Mouse (Mus musculus) kidney, postnatal 0 days (tissue): ENCODE results near the gene Aox1. TPM values are rescaled to one million over a fixed set of nuclear protein-coding genes. Genes with fewer than 3 reads are reported as not detected.
A peak's percentile ranks its signal among the peaks of the same experiment; 100 is the strongest.

Source experiments
- ATAC-seq: fragments of 200-750 bp; cut with Nextera tagmentation; replicated peaks from 2 replicates; pipeline ENCODE4 v1.8.0; 2017; ENCODE audit warnings: low read depth, moderate number of reproducible peaks, moderate TSS enrichment, moderate library complexity; ENCODE audit not compliant: low FRiP score
- DNase-seq: peaks from one replicate; pipeline ENCODE4 v3.0.0-alpha.2; 2016; ENCODE audit warnings: low spot score
- H3K27ac ChIP-seq: fragments of 300-500 bp; sonication (generic); 2 replicates; pipeline ENCODE4 v1.5.1; 2014; ENCODE audit warnings: mild to moderate bottlenecking
- H3K27me3 ChIP-seq: fragments of 300-500 bp; sonication (generic); 2 replicates; pipeline ENCODE4 v1.6.1; 2014; ENCODE audit warnings: low read length, mixed read lengths; ENCODE audit not compliant: insufficient read depth
- H3K36me3 ChIP-seq: fragments of 300-500 bp; sonication (generic); 2 replicates; pipeline ENCODE4 v1.6.1; 2014; ENCODE audit warnings: low read length, mixed read lengths; ENCODE audit not compliant: insufficient read depth
- H3K4me1 ChIP-seq: fragments of 300-500 bp; sonication (generic); replicated peaks from 2 replicates; pipeline ENCODE4 v1.6.1; 2014; ENCODE audit warnings: antibody characterized with exemption, low read length, mixed read lengths; ENCODE audit not compliant: insufficient read depth
- H3K4me2 ChIP-seq: fragments of 300-500 bp; sonication (generic); 2 replicates; pipeline ENCODE4 v1.6.1; 2014; ENCODE audit warnings: mild to moderate bottlenecking, low read length, moderate library complexity, mixed read lengths
- H3K4me3 ChIP-seq: fragments of 300-500 bp; sonication (generic); replicated peaks from 2 replicates; pipeline ENCODE4 v1.5.1; 2014; ENCODE audit warnings: low read depth, low read length
- H3K9ac ChIP-seq: fragments of 300-500 bp; sonication (generic); 2 replicates; pipeline ENCODE4 v1.6.1; 2014; ENCODE audit warnings: low read depth, low read length
- H3K9me3 ChIP-seq: fragments of 300-500 bp; sonication (generic); replicated peaks from 2 replicates; pipeline ENCODE4 v1.6.1; 2016; ENCODE audit warnings: low read length, inconsistent platforms, mixed read lengths
- CTCF ChIP-seq: IDR thresholded peaks from 2 replicates; pipeline ENCODE4 v1.5.1; 2016; ENCODE audit warnings: antibody characterized with exemption, low read depth, mild to moderate bottlenecking, moderate library complexity
- WGBS: fragments of 180-500 bp; shearing (Covaris S2); extraction: QIAGEN DNeasy Blood & Tissue Kit; methylation state at CpG from one replicate; pipeline ENCODE4 v1.1.7; 2014; 5-methylcytosine and 5-hydroxymethylcytosine counted together
- polyA plus RNA-seq: library from polyadenylated mRNA; unstranded; fragments of >200 nt; fragmentation: Nextera tagmentation; extraction: Ambion mirVana; gene quantifications from 2 replicates; pipeline ENCODE4 v1.2.1, GENCODE M21; 2015

The Aox1 gene
- polyA plus RNA-seq, 1 experiment from 2014 or later: 0.13 TPM

DNA sequence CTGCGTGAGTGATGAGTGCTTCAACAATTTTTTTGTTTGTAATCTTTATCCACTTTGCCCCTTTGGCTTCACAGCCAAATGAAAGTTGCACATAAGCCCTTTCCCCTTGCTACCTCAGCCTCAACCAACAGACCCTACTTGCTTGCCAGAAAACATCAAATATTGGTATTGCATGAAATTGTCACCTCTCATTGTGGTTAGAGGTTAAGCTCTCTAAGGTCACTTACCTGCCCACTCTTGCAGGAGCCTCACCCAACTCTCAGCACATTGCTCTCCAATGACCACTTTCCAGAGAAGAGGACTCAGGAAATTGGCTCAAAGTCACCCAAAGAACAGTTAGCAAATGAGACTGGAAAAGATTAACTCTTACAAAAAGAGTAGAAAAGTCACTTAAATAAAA is 41.8 kb downstream of the Aox1 start:
- Histone ChIP-seq H3K9ac (no peak overlapping the region), H3K4me2 (no peak overlapping the region), H3K4me3 (no peak overlapping the region), H3K27me3 (no peaks in the 10 kb centered on the region), H3K9me3 (no peaks in the 10 kb centered on the region), H3K4me1 (no peaks in the 10 kb centered on the region), H3K36me3 (no peaks in the 10 kb centered on the region), H3K27ac (no peak overlapping the region)
- 80% methylated on average over 1 of the region's 1 CpGs for WGBS
- DNase-seq: no peak
- TF ChIP-seq CTCF: no peak
- ATAC-seq: no peak

DNA sequence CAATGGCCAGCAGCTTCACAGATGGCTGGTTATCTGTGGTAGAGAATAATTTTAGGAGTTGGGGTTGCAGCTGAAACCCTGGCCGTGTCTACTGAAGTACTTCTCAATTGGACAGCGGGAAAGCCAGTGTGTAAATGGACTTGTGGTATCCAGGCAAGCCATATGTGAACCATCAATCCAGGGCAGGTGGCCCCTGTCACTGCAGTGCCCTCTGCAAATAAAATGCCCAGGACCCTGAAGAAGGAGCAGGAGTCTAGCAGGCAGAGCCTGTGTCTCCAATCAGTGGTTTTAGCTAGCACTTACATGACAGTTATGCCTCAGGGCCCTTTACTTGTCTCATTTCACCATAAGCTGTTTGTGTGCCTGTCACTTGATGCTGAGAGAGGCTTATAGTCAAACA is 42.7 kb downstream of the Aox1 start:
- no peaks in the 10 kb centered on the region for H3K27me3 ChIP-seq
- H3K4me2 ChIP-seq: no peak overlapping the region
- no peak overlapping the region for H3K27ac ChIP-seq
- no peaks in the 10 kb centered on the region for H3K4me1 ChIP-seq
- no peak for TF ChIP-seq CTCF
- H3K9me3 ChIP-seq: no peaks in the 10 kb centered on the region
- WGBS: 33% methylated on average over 2 of the region's 2 CpGs
- H3K4me3 ChIP-seq: no peak overlapping the region
- no peak for DNase-seq
- H3K9ac ChIP-seq: no peak overlapping the region
- ATAC-seq: no peak
- H3K36me3 ChIP-seq: no peaks in the 10 kb centered on the region

DNA sequence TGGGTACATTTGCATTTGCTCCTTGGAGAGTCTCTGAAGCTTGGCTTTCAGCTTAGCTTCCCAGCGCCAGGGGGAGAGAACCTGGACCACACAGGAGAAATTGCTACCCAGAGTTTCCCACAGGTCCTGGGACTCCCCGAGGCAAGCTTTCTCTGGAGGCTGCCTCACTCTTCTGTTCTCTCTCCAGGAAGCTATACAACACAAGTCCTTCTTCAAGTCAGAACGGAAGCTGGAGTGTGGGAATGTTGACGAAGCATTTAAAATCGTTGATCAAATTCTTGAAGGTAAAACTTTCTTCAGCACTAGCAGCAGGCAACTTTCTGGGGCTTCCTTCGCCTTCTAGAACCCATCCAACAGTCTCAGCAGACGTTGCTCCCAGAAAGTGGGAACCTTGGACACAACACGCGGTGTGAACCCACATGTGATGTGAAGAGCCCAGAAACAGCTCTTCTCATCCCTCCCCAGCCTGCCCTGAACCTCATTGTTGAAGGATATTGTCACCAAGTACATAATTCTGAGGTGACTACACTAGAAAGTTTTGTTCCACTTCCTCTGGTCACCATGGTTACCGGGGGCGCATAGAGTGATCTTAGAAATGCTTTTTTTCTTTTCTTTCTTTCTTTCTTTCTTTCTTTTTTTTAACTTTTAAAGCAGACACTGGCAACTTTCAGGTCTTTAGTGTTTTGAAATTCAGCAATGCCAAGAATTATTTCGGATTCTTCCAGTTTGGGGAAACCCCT is 43.4 kb downstream of the Aox1 start:
- DNase-seq (no peak), ATAC-seq (no peak)
- no peak overlapping the region for H3K9ac ChIP-seq
- H3K27ac ChIP-seq: no peak overlapping the region
- H3K9me3 ChIP-seq: no peaks in the 10 kb centered on the region
- WGBS: 69% methylated on average over 12 of the region's 12 CpGs
- TF ChIP-seq CTCF: no peak
- H3K4me1 ChIP-seq: no peaks in the 10 kb centered on the region
- no peak overlapping the region for H3K4me2 ChIP-seq
- H3K36me3 ChIP-seq: no peaks in the 10 kb centered on the region
- H3K4me3 ChIP-seq: no peak overlapping the region
- no peaks in the 10 kb centered on the region for H3K27me3 ChIP-seq

DNA sequence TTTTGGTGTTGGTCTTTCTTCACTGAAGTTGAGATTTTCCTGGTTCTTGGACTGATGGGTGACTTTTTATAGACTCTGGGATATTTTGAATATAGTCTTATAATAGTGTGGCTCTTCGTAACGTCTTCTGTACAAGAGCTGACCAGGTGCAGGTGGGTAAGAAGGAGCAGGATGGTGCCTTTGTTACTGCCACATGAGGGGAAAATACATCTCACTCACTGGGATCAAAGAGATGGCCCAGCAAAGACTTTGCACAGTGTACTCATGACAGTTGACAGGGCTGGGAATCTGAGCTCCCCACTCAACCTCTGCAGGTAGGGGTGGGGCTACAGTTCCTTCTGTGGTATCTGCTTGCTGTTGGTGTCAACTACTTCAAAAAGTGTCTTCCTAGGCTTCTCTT is 44.5 kb downstream of the Aox1 start:
- Histone ChIP-seq H3K27me3 (no peaks in the 10 kb centered on the region), H3K27ac (no peak overlapping the region), H3K9me3 (no peaks in the 10 kb centered on the region), H3K4me2 (no peak overlapping the region), H3K9ac (no peak overlapping the region), H3K4me1 (no peaks in the 10 kb centered on the region), H3K36me3 (no peaks in the 10 kb centered on the region), H3K4me3 (no peak overlapping the region)
- WGBS: 90% methylated on average over 2 of the region's 2 CpGs
- ATAC-seq (no peak), DNase-seq (no peak)
- no peak for TF ChIP-seq CTCF

DNA sequence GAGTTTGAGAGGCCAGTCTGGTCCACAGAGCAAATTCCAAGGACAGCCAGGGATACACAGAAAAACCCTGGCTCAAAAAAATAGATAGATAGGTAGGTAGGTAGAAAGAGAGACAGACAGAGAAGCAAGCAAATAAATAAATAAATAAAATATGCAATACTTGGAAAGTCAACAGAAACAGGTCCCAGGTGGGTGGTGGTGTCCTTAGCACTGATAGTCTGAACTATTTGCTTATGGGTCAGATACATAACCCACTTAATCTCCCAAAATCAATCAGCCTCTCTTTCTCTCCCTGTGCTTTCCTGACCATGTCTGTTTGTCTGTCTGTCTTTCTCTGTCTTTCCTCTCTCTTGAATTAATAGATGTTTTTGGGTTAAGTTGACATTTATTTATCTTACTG is 48.2 kb downstream of the Aox1 start:
- no peak overlapping the region for H3K4me2 ChIP-seq
- no peak overlapping the region for H3K4me3 ChIP-seq
- ATAC-seq: no peak
- H3K36me3 ChIP-seq: no peaks in the 10 kb centered on the region
- no peak for TF ChIP-seq CTCF
- no peaks in the 10 kb centered on the region for H3K27me3 ChIP-seq
- H3K4me1 ChIP-seq: no peaks in the 10 kb centered on the region
- H3K27ac ChIP-seq: no peak overlapping the region
- H3K9me3 ChIP-seq: no peaks in the 10 kb centered on the region
- no peak overlapping the region for H3K9ac ChIP-seq
- no peak for DNase-seq

DNA sequence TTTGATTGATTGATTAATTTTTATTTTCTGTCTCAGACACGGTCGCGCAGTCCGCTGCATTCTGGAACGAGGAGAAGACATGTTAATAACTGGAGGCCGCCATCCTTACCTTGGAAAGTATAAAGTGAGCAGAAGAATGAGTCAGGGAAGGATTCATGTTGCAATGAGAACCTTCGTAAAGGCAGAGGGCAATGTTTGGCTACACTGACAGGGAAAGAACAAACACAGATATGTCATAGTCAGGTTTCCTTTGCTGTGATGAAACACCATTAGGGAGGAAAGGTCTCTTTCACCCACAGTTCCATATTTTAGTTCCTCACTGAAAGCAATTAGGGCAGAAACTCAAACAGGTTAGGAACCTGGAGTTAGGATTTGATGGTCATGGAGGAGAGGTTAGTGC is 48.7 kb downstream of the Aox1 start:
- 76% methylated on average over 7 of the region's 7 CpGs for WGBS
- no peaks in the 10 kb centered on the region for H3K36me3 ChIP-seq
- H3K4me3 ChIP-seq: no peak overlapping the region
- no peaks in the 10 kb centered on the region for H3K27me3 ChIP-seq
- H3K27ac ChIP-seq: no peak overlapping the region
- H3K9ac ChIP-seq: no peak overlapping the region
- H3K4me1 ChIP-seq: no peaks in the 10 kb centered on the region
- no peak overlapping the region for H3K4me2 ChIP-seq
- no peaks in the 10 kb centered on the region for H3K9me3 ChIP-seq
- ATAC-seq (no peak), DNase-seq (no peak)
- TF ChIP-seq CTCF: no peak

DNA sequence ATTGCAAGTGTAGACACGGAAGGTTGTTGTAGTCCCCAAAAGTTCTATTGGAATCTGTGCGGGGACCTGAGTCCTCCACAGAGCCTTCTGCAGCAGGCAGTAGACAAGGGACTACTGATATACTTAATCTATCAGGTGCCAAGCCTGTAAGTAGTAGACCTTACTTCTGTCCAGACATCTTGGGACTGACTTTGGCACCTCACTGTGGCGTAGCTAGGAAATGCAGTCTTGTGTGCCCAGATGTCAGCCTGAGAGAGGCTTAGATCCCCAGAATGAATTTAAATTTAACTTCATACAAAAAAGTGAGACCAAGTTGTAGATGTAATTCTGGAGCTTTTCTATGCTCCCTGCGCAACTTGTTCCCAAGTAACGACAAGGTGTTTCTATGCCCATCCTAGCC is 50.0 kb downstream of the Aox1 start:
- H3K9me3 ChIP-seq: no peaks in the 10 kb centered on the region
- ATAC-seq (no peak), DNase-seq (no peak)
- H3K27me3 ChIP-seq: no peaks in the 10 kb centered on the region
- H3K4me2 ChIP-seq: no peak overlapping the region
- H3K4me3 ChIP-seq: no peak overlapping the region
- H3K36me3 ChIP-seq: no peaks in the 10 kb centered on the region
- no peak overlapping the region for H3K27ac ChIP-seq
- no peaks in the 10 kb centered on the region for H3K4me1 ChIP-seq
- H3K9ac ChIP-seq: no peak overlapping the region
- 95% methylated on average over 5 of the region's 5 CpGs for WGBS
- TF ChIP-seq CTCF: peak; percentile 13; the same call in 1 of the 2 replicates
